Mouse (Mus musculus): ENCODE results near the gene Tcap. TPM values are rescaled to one million over a fixed set of nuclear protein-coding genes. Genes with fewer than 3 reads are reported as not detected.

Tcap gene
- polyA plus RNA-seq, 1 experiment from 2014 or later, result not detected

GRCm38 (mm10) chr11:98426592-98426991 is 43.0 kb downstream of the Tcap start:
- Histone ChIP-seq H3K27ac (ENCODE audit: low read depth) (no peak overlapping the region), H3K4me3 (ENCODE audit: low read depth, low read length) (no peak overlapping the region), H3K27me3 (ENCODE audit: insufficient read depth, low read length) (no peaks in the 10 kb centered on the region), H3K36me3 (ENCODE audit: insufficient read depth) (peaks cover 97% of the 10 kb centered on the region), H3K9me3 (ENCODE audit: low read depth, low read length) (no peaks in the 10 kb centered on the region), H3K9ac (no peak overlapping the region), H3K4me1 (ENCODE audit: insufficient read depth) (no peaks in the 10 kb centered on the region), H3K4me2 (no peak overlapping the region)
- ATAC-seq (ENCODE audit: insufficient read depth), result no peak
- DNase-seq, result no peak
- no peak for TF ChIP-seq CTCF (IDR thresholded peaks at IDR 0.05; ENCODE audit: low read depth)
- WGBS, result 92% methylated on average over 7 of the region's 7 CpGs

- DNase-seq (no peak), ATAC-seq (ENCODE audit: insufficient read depth) (no peak)
- TF ChIP-seq CTCF (IDR thresholded peaks at IDR 0.05; ENCODE audit: low read depth), result no peak
- Histone ChIP-seq H3K4me2 (no peak overlapping the region), H3K4me1 (ENCODE audit: insufficient read depth) (no peaks in the 10 kb centered on the region), H3K9me3 (ENCODE audit: low read depth, low read length) (no peaks in the 10 kb centered on the region), H3K9ac (no peak overlapping the region), H3K27me3 (ENCODE audit: insufficient read depth, low read length) (no peaks in the 10 kb centered on the region), H3K27ac (ENCODE audit: low read depth) (no peak overlapping the region), H3K36me3 (ENCODE audit: insufficient read depth) (peaks cover 96% of the 10 kb centered on the region), H3K4me3 (ENCODE audit: low read depth, low read length) (no peak overlapping the region)
- WGBS, result 80% methylated on average over 5 of the region's 5 CpGs
Measured at GRCm38 (mm10) chr11:98428436-98428835, 44.8 kb downstream of the Tcap start.

GRCm38 (mm10) chr11:98431743-98432502 is 48.3 kb downstream of the Tcap start:
- TF ChIP-seq CTCF (IDR thresholded peaks at IDR 0.05; ENCODE audit: low read depth), result no peak
- Histone ChIP-seq H3K27ac (ENCODE audit: low read depth) (no peak overlapping the region), H3K4me2 (no peak overlapping the region), H3K4me3 (ENCODE audit: low read depth, low read length) (no peak overlapping the region), H3K27me3 (ENCODE audit: insufficient read depth, low read length) (no peaks in the 10 kb centered on the region), H3K9me3 (ENCODE audit: low read depth, low read length) (no peaks in the 10 kb centered on the region), H3K36me3 (ENCODE audit: insufficient read depth) (peaks cover 96% of the 10 kb centered on the region), H3K9ac (no peak overlapping the region), H3K4me1 (ENCODE audit: insufficient read depth) (no peaks in the 10 kb centered on the region)
- WGBS, result 79% methylated on average over 9 of the region's 9 CpGs
- DNase-seq (no peak), ATAC-seq (ENCODE audit: insufficient read depth) (no peak)

Other genes with a start within 250 kb of the Tcap start
- gene Fbxl20, start 233.4 kb upstream of the Tcap start, polyA plus RNA-seq (2014; fragmentation: Nextera tagmentation; extraction: Ambion mirVana), result 9.6 and 17.3 TPM in 2 replicates
- gene Med1, start 190.5 kb upstream of the Tcap start, polyA plus RNA-seq (2014; fragmentation: Nextera tagmentation; extraction: Ambion mirVana), result 62.4 and 62.8 TPM in 2 replicates
- 14.6 and 16.6 TPM in 2 replicates for gene Cdk12, start 180.8 kb upstream of the Tcap start, polyA plus RNA-seq (2014; fragmentation: Nextera tagmentation; extraction: Ambion mirVana)
- gene Neurod2, start 54.2 kb upstream of the Tcap start, polyA plus RNA-seq (2014; fragmentation: Nextera tagmentation; extraction: Ambion mirVana), result not detected in 2 replicates
- 0.53 and 1.3 TPM in 2 replicates for gene Ppp1r1b, start 35.4 kb upstream of the Tcap start, polyA plus RNA-seq (2014; fragmentation: Nextera tagmentation; extraction: Ambion mirVana)
- 38.2 and 42.7 TPM in 2 replicates for gene Stard3, start 25.4 kb upstream of the Tcap start, polyA plus RNA-seq (2014; fragmentation: Nextera tagmentation; extraction: Ambion mirVana)
- not detected in 2 replicates for gene Pnmt, start 2.6 kb downstream of the Tcap start, polyA plus RNA-seq (2014; fragmentation: Nextera tagmentation; extraction: Ambion mirVana)
- gene Pgap3, start 16.7 kb downstream of the Tcap start, polyA plus RNA-seq (2014; fragmentation: Nextera tagmentation; extraction: Ambion mirVana), result 10.9 and 11.6 TPM in 2 replicates
- gene Erbb2, start 28.7 kb downstream of the Tcap start, polyA plus RNA-seq (2014; fragmentation: Nextera tagmentation; extraction: Ambion mirVana), result 42.7 and 46.5 TPM in 2 replicates
- gene Mien1, start 55.2 kb downstream of the Tcap start, polyA plus RNA-seq (2014; fragmentation: Nextera tagmentation; extraction: Ambion mirVana), result 62.9 and 65.3 TPM in 2 replicates
- gene Grb7, start 62.6 kb downstream of the Tcap start, polyA plus RNA-seq (2014; fragmentation: Nextera tagmentation; extraction: Ambion mirVana), result 39.4 and 43.0 TPM in 2 replicates
- 0.14 and 0.32 TPM in 2 replicates for gene Ikzf3, start 162.2 kb downstream of the Tcap start, polyA plus RNA-seq (2014; fragmentation: Nextera tagmentation; extraction: Ambion mirVana)
- gene Zpbp2, start 167.3 kb downstream of the Tcap start, polyA plus RNA-seq (2014; fragmentation: Nextera tagmentation; extraction: Ambion mirVana), result 0.57 TPM in 1 of 2 replicates, not detected in the other
- 6.6 and 6.9 TPM in 2 replicates for gene Ormdl3, start 203.6 kb downstream of the Tcap start, polyA plus RNA-seq (2014; fragmentation: Nextera tagmentation; extraction: Ambion mirVana)
- gene Lrrc3c, start 214.5 kb downstream of the Tcap start, polyA plus RNA-seq (2014; fragmentation: Nextera tagmentation; extraction: Ambion mirVana), result not detected in 2 replicates
- gene Gm12355, start 241.8 kb downstream of the Tcap start, polyA plus RNA-seq (2014; fragmentation: Nextera tagmentation; extraction: Ambion mirVana), result 1.2 and 1.4 TPM in 2 replicates
- gene Gsdma3, start 242.5 kb downstream of the Tcap start, polyA plus RNA-seq (2014; fragmentation: Nextera tagmentation; extraction: Ambion mirVana), result not detected in 2 replicates

All from lung, embryonic 14.5 days (tissue).